Mouse (Mus musculus) heart, embryonic 11.5 days (tissue): ENCODE results near the gene Armc8. TPM values are rescaled to one million over a fixed set of nuclear protein-coding genes. Genes with fewer than 3 reads are reported as not detected.
"Not testable (repeated sequence)": the region's sequence is repeated elsewhere in the genome, so short reads cannot be mapped to it uniquely, and the experiment has no call there.

Experiments
- ATAC-seq: fragments of 200-750 bp; cut with Nextera tagmentation; replicated peaks from 2 replicates; pipeline ENCODE4 v1.8.0; 2017; ENCODE audit warnings: moderate library complexity; ENCODE audit not compliant: insufficient number of reproducible peaks, low FRiP score, low TSS enrichment
- H3K27ac ChIP-seq: fragments of 300-500 bp; sonication (generic); 2 replicates; pipeline ENCODE4 v1.5.1; 2014; ENCODE audit warnings: mild to moderate bottlenecking, low read depth, low read length
- H3K27me3 ChIP-seq: fragments of 300-500 bp; sonication (generic); 2 replicates; pipeline ENCODE4 v1.6.1; 2014; ENCODE audit warnings: mild to moderate bottlenecking, low read length, mixed read lengths; ENCODE audit not compliant: control insufficient read depth, insufficient read depth
- H3K36me3 ChIP-seq: fragments of 300-500 bp; sonication (generic); 2 replicates; pipeline ENCODE4 v1.6.1; 2014; ENCODE audit warnings: mild to moderate bottlenecking, low read length, moderate library complexity, mixed read lengths; ENCODE audit not compliant: control insufficient read depth, insufficient read depth
- H3K4me1 ChIP-seq: fragments of 300-500 bp; sonication (generic); 2 replicates; pipeline ENCODE4 v1.6.1; 2014; ENCODE audit warnings: low read length; ENCODE audit not compliant: control insufficient read depth, insufficient read depth
- H3K4me2 ChIP-seq: fragments of 300-500 bp; sonication (generic); 2 replicates; pipeline ENCODE4 v1.6.1; 2014; ENCODE audit warnings: mild to moderate bottlenecking, moderate library complexity
- H3K4me3 ChIP-seq: fragments of 300-500 bp; sonication (generic); 2 replicates; pipeline ENCODE4 v1.5.1; 2014; ENCODE audit warnings: low read depth, low read length
- H3K9ac ChIP-seq: fragments of 300-500 bp; sonication (generic); 2 replicates; pipeline ENCODE4 v1.6.1; 2014; ENCODE audit warnings: mild to moderate bottlenecking, low read depth, low read length, moderate library complexity
- H3K9me3 ChIP-seq: fragments of 300-500 bp; sonication (generic); replicated peaks from 2 replicates; pipeline ENCODE4 v1.6.1; 2016; ENCODE audit warnings: low read length; ENCODE audit not compliant: control insufficient read depth
- WGBS: fragments of 180-500 bp; shearing (Covaris S2); extraction: QIAGEN DNeasy Blood & Tissue Kit; methylation state at CpG from one replicate; pipeline ENCODE4 v1.1.7; 2014; ENCODE audit not compliant: insufficient replicate concordance; 5-methylcytosine and 5-hydroxymethylcytosine counted together
- polyA plus RNA-seq: library from polyadenylated mRNA; unstranded; fragments of >200 nt; fragmentation: Nextera tagmentation; extraction: Ambion mirVana; gene quantifications from 2 replicates; pipeline ENCODE4 v1.2.1, GENCODE M21; 2014

The Armc8 gene
- 23.4 and 24.4 TPM in 2 replicates for polyA plus RNA-seq

DNA sequence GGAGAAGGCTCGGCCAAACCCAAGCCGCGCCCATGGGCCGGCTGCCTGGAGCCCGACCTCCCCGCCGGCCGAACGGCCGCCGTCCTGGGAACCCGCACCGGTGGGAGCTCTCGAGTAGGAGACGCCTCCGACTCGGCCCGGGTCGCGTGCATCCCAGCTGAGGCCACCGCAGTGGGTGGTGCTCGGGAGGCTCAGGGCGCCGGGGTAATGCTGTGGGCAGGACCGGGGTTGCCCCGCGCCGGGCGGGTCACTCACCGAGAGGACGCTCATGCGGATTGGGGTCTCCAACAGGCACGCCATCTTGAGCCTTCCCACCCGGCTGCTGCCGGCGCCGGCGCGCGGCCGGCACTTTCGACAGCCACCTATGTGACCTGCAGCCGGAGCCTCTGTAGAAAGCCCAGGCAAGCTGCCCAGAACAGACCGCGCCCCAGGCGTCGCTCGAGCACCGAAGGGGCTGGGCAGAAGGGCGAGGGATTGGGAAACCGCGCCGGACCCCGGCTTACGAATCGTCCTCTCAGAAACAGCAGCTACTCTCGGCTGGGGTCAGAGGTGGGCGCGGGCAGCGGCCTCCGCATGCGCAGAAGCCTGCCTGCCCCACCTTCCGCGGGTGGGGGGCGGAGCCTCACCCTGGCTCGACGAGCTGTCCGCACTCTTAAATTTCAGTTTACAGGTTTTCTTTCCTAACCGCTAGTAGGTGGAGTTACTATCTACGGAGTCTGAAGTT lies at the start of gene Armc8:
Gene Armc8 (minus strand): TSS at position 553 of the 724 bp plus-strand sequence.
- Histone ChIP-seq H3K9ac (peak within 1 kb of the TSS; percentile 98), H3K9me3 (no peaks in the 10 kb centered on the region), H3K36me3 (no peaks in the 10 kb centered on the region), H3K4me3 (peak within 1 kb of the TSS; percentile 57), H3K4me2 (peak within 1 kb of the TSS; percentile 88), H3K4me1 (peaks cover 5% of the 10 kb centered on the region; the same call in 1 of the 2 replicates), H3K27me3 (no peaks in the 10 kb centered on the region; the same call in 1 of the 2 replicates), H3K27ac (peak within 1 kb of the TSS; percentile 97)
- peak; percentile 95 for ATAC-seq
- WGBS = under 1% methylated on average over 69 of the region's 70 CpGs

DNA sequence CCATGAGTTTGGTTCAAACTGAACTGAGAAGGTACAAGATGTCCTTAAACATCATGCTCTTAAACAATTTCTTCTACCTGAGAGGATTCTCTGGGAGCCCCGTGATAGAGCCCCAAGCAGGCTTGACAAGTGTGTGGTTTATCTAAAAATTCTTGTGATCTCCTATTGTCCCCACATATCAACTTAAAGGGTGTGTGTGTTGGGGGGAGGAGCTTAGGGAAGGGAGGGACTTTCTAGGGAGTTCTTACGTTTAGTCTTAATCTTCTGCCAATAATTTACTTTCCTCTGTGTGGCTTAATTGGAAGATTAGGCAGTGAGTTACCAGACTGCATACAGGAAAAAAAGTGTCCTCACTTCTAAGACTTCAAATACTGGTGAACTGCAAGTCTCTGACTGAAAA lies 43.5 kb upstream of the Armc8 start, which contains the start of gene A4gnt:
Gene A4gnt (plus strand): TSS at position 301 of the 400 bp plus-strand sequence.
- Histone ChIP-seq H3K4me2 (no peak within 1 kb of the TSS), H3K9ac (no peak within 1 kb of the TSS), H3K36me3 (no peaks in the 10 kb centered on the region), H3K4me1 (no peaks in the 10 kb centered on the region), H3K9me3 (no peaks in the 10 kb centered on the region), H3K27me3 (no peaks in the 10 kb centered on the region), H3K4me3 (no peak within 1 kb of the TSS), H3K27ac (no peak within 1 kb of the TSS)
- ATAC-seq = no peak
- WGBS = 50% methylated on average over 2 of the region's 2 CpGs

DNA sequence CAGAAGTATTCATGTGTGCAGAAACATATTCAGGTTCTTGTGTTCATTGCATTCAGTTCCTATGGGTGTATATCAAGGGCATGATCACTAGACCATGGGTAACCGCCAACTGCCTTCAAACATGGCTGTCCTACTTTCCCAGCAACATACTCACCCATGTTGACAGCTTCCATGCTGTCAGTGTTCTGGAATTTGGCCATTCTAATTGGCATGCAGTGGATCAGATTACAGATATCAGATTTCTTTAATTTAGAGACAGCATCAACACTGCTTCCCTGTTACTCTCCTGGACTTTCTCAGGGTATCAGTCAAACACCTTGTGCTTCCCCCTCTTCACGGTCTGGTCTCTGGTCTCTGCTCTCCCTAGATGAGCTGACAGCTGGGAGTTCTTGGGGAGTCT lies 34.9 kb upstream of the Armc8 start:
- 56% methylated on average over 2 of the region's 2 CpGs for WGBS
- no peak overlapping the region for H3K27ac ChIP-seq
- H3K9ac ChIP-seq = no peak overlapping the region

DNA sequence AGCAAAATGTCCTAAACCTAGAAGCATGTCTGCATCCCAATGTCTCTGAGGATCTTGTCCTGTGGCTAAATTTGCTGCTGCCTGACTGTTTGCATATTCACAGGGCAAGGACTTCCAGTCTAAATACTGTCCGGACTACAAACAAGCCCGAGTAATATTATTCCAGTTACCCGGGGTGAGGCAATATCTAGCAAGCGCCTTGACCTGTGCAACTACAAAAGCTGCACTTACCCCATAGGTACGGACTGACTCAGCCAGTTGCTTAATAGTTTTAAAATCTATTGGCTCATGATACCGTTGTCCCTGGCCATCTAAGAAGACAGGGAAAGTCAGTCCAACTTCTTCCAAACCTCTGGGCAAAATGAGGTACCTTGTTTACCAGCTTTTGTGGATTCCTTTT lies 30.4 kb upstream of the Armc8 start:
- H3K27me3 ChIP-seq, H3K9me3 ChIP-seq, H3K4me3 ChIP-seq, H3K27ac ChIP-seq, H3K36me3 ChIP-seq, H3K9ac ChIP-seq, H3K4me2 ChIP-seq, H3K4me1 ChIP-seq, ATAC-seq: not testable (repeated sequence)
- 92% methylated on average over 6 of the region's 6 CpGs for WGBS

More for the DNA sequence above, 34.9 kb upstream of the Armc8 start:
- Histone ChIP-seq H3K36me3 (no peaks in the 10 kb centered on the region), H3K9me3 (no peaks in the 10 kb centered on the region), H3K4me1 (no peaks in the 10 kb centered on the region), H3K4me3 (no peak overlapping the region), H3K4me2 (no peak overlapping the region), H3K27me3 (no peaks in the 10 kb centered on the region)
- ATAC-seq = no peak

DNA sequence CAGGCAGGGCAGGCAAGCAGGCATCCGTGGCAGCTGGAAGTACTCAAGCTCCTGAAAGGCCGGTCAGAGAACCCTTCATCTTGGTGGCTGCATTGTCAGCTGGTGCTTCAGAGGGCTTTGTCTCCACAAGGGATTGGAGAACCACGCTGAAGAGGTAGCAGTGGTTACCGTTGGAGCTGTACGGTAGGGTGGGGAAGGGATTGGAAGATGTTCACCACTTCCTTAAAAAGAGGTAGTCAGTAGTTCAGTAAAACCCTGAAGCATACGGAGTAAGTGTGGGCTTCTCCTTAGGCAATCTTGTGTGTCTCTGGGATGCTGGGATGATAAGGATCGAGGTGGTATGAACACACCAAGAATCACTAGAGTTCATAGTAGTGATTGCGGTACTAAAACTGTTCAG lies 22.4 kb upstream of the Armc8 start:
- no peak overlapping the region for H3K9ac ChIP-seq
- no peak overlapping the region for H3K4me2 ChIP-seq
- H3K9me3 ChIP-seq = no peaks in the 10 kb centered on the region
- ATAC-seq = no peak
- no peaks in the 10 kb centered on the region for H3K27me3 ChIP-seq
- no peak overlapping the region for H3K27ac ChIP-seq
- 72% methylated on average over 8 of the region's 8 CpGs for WGBS
- H3K4me3 ChIP-seq = no peak overlapping the region
- H3K36me3 ChIP-seq = no peaks in the 10 kb centered on the region
- no peaks in the 10 kb centered on the region for H3K4me1 ChIP-seq

DNA sequence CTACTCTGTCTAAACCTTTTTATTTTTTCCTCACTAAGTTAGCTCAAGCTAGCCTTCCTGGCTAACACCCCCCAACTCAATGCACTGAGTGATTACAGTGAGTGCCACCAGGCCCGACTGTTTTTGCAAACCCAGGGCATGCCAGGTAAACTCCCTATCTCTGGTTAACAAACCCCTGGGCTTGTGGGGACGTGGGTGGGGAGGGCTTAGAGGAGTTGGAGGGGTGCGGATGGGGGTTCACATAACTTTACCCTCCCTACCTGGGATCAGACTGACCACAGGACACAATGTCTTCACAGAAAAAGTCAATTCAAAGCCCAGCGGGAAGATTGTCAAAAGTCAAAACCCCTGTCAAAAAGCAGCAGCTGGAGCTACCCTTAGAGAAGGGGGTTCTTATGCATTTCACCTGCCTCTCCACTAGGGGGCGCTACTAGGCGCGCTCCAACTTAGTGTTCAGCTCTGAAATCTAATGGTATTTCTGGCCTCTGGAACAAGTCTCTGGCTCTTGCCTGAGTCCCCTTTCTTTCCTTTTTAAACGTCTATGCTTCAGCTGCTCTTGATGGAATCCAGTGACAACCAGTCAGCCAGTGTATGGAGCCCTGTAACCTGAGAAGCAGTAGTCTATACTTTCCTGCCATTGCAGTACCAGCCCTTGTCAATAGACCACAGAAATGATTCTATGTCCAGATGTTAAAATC lies 19.0 kb upstream of the Armc8 start:
- Histone ChIP-seq H3K27ac (no peak overlapping the region), H3K4me3 (no peak overlapping the region), H3K9me3 (no peaks in the 10 kb centered on the region), H3K4me1 (no peaks in the 10 kb centered on the region), H3K9ac (no peak overlapping the region), H3K27me3 (no peaks in the 10 kb centered on the region), H3K36me3 (peaks cover 6% of the 10 kb centered on the region; the same call in 1 of the 2 replicates), H3K4me2 (no peak overlapping the region)
- no peak for ATAC-seq
- WGBS = 29% methylated on average over 8 of the region's 8 CpGs

DNA sequence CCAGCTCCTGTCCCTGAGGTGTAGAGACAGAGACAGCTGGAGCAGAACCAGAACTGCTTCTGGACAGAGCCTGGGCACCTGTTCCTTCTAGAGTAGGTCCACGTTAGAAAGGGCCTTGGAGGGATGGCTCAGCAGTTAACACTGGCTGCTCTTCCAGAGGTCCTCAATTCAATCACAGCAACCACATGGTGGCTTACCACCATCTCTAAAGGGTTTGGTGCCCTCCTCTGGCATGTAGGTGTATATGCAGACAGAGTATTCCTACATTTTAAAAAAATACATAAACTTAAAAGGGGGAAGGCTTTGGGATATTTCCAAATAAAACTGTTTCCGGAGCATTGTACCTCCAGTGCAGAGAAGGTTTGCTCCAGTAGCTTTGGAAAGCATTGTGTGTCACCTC lies 12.0 kb upstream of the Armc8 start:
- peaks cover 16% of the 10 kb centered on the region for H3K36me3 ChIP-seq
- no peak overlapping the region for H3K4me2 ChIP-seq
- H3K4me3 ChIP-seq = no peak overlapping the region
- no peaks in the 10 kb centered on the region for H3K27me3 ChIP-seq
- H3K27ac ChIP-seq = no peak overlapping the region
- H3K4me1 ChIP-seq = no peaks in the 10 kb centered on the region
- ATAC-seq = no peak
- whole genome bisulfite sequencing = 49% methylated on average over 2 of the region's 2 CpGs
- no peak overlapping the region for H3K9ac ChIP-seq
- no peaks in the 10 kb centered on the region for H3K9me3 ChIP-seq

DNA sequence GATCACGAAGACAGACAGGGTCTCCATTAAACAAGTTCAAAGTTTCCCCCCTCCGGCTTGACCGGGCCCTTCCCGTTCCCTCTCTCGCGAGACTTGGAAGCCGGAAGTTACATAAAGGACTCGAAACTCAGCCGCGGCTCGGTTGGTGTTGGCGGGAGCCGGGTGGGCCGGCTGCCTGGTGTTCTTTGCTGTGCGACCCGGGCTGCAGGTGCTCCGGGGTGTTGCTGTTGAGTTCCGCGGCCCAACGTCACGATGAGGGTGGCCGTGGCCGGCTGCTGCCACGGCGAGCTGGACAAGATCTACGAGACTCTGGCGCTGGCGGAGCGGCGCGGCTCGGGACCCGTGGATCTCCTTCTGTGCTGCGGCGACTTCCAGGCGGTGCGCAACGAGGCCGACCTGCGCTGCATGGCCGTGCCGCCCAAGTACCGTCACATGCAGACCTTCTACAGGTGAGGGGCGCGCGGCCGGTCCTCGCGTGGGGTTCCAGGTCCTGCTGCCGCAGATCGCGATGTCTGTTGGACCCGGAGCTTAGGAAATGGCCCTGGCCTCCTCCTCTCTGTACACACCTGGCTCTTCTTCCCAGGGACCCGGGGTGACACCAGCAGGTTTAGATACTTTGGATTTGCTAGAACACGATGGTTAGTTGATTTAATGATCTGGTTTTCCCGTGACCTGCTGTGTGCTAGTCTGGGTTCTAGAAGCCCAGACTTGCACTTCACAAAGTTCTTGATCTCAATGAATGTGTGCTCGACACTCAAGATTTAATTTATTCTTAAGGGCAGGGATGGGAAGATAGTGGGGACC lies 7.2 kb upstream of the Armc8 start, which contains the start of gene Dbr1:
Gene Dbr1 (plus strand): TSS at position 123 of the 804 bp plus-strand sequence.
- Histone ChIP-seq H3K4me2 (peak within 1 kb of the TSS; percentile 82), H3K9me3 (no peaks in the 10 kb centered on the region), H3K4me1 (no peaks in the 10 kb centered on the region), H3K27me3 (no peaks in the 10 kb centered on the region; the same call in 1 of the 2 replicates), H3K27ac (peak within 1 kb of the TSS; percentile 84), H3K9ac (peak within 1 kb of the TSS; percentile 95), H3K4me3 (peak within 1 kb of the TSS; percentile 92), H3K36me3 (peaks cover 5% of the 10 kb centered on the region; the same call in 1 of the 2 replicates)
- under 1% methylated on average over 57 of the region's 57 CpGs for WGBS
- ATAC-seq = peak; percentile 94
